Mouse (Mus musculus): ENCODE results near the gene Slc38a9.

The Slc38a9 gene

DNA sequence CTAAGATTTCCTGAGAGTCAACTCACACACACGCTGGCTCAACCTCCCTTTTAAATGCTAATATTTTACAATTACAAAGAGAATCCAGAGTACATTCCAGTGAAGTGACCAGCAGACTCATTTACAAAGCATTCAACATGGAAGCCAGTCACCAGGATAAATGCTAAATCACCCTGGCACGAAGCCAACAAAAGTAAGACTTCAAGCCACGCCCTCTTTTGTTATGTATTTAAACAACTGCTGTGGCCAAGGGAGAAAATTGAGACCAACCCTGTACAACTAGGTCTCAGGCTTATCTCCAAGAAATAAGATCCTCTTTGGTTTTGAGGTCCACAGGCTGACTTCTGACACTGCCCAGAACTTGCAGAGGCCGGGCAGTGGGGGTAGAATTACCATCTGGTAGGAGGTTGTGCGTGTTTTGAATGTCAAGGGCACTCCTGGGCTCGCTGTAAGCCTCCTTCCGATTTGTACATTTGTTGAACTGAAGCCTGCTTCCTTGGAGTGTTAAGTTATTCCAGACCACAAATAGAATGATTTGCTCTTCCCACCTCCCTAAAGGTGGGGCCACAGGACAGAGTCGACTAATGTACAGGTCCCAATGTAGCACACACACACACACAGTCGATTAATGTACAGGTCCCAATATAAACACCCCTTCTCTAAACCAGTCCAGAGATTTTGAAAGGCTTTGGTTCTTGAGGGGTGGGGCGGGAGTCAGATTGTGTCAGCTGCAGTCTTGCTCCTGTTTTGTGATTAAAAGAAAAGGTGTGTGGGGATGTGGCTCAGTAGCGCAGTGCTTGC, 110.2 kb downstream of the Slc38a9 start:
- DNase-seq (ENCODE audit: low spot score): peak; percentile 69

DNA sequence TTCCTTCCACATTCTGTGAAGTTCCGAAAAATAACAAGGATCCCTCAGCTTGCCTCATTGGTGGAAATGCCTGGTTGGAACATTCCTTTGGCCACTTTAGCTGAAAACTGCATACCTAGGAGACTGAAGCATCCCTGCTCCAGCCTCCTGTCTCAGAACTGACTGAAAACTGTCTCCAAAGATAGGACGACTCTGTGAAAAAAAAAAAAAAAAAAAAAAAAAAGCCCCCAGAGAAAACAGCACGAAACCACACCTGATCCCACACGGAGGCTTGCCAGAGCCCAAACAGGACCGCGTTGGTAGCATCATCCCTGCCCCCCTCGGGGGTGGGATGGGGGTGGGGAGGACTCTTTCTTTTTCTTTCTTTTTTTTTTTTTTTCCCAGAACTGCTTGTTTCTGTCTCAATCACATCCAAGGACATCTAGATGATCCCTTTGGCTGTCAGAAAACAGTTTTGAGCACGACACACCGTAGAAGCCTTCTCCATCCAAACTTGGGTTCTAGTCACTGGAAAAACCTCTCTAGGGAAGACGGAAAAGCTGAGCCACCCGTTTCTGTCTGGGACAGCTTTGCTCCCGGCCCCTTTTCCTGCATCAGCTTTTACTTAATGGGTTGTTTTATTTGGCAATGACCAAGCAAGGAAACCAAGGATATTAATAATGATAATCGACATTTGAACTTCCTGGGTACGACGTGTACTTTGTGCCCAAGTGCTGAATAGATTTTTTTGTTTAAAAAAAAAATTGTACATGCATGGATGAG, 111.1 kb downstream of the Slc38a9 start:
- DNase-seq (ENCODE audit: low spot score): peak; percentile 53

DNA sequence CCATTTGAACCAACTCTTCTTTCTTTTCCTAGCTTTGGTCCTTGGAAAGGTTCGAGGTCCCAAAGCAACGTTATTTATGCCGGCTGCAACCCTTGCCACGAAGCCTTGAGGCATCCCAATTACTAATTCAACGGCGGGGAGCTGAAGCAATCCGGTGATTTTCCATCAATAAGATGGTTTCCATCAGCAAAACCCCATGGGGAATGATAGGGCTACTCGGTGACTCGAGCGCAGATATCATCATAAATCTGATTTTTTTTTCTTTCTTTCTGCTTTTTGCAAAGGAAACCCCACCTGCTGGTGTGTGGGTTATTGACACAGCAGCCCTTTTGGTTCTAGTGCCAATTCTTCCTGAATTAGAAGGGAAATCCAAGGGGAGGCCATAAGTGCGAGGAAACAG, 111.7 kb downstream of the Slc38a9 start:
- DNase-seq (ENCODE audit: low spot score): peak; percentile 63

DNA sequence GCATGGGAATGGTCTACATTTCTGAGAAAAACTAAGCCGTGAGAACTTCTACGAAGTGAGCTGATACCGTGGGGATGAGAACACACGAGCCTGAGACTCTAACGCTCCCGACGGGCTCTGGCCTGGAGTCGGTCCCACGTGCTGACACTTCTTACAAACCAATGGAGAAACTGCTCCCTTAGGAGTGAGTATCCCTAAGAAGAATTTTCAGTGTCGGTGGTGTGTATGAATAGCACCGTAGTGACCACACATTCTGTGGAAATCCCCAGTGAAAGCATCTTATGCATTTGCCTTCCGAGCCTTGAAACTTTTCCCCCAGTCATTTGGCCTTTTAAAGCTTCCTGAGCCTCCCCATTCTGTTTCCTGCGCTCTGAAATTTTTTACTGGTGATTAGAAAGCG, 112.3 kb downstream of the Slc38a9 start:
- no peak for DNase-seq (ENCODE audit: low spot score)

DNA sequence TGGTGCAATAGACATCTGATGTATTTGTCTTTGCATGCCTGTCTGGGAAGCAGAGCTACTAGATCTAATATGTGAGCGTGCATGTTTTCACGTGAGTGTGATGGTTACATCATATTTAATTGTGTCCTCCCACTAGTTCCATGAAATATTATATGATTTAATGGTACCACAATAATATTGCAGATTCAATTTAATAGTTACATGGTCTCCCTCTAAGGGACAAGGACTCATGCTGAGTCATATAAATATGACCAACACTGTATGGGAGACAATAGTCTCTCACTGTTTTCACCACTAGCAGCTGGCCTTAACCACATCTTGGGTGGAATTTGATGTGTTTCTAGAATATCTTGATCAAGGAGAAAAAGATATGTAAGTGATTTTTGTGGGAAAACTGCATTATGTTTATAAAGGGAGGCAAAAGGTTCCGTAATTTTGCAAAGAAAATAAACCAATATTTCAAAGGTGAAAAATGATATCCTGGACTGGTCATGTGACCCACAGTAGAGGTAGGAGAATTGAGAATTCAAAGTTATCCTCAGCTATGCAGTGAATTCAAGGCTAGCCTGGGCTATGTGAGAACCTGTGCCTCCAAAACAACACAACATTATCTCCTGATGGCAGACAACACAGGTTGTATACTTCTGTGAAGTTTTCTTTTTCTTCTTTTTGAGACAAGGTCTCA, 113.6 kb downstream of the Slc38a9 start:
- no peak for DNase-seq (ENCODE audit: low spot score)

DNA sequence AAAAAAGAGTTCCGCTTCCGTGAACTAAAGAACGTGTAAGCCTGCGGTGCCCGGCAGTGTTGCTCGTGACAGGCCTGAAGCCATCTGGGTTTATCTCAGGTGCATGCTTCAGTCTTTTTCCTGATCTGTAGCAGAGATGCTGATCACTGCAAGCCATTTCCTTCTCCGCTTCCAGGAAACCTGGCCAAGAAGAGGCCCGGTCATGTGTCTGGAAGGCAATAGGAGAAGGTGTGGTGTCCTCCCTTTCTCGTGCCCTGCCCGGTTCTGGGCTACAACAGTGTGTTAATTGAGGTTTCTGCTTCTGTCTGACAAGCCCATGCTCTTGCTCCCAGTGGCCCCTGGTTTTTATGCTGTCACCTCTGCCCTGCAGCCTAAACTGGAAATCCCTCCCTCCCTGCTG, 115.3 kb downstream of the Slc38a9 start:
- DNase-seq (ENCODE audit: low spot score): no peak

DNA sequence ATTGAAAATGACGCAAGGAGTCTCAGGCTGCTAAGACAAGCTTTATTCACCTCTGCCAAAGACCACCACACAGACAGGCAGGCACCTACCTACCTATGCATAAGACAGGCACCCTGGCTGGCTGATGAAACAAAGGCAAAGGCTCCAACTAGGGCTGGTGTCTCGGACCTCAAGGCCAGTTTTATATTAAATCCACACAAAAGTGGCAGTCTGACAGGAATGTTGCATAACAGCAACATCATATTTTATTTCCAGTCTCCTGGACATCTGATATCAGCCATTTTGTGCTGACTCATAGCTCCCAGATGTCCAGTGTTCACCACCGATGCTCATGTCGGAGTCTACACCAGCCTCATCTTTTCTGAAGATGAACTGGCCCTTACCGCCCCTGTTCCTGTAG, 117.9 kb downstream of the Slc38a9 start:
- no peak for DNase-seq (ENCODE audit: low spot score)

DNA sequence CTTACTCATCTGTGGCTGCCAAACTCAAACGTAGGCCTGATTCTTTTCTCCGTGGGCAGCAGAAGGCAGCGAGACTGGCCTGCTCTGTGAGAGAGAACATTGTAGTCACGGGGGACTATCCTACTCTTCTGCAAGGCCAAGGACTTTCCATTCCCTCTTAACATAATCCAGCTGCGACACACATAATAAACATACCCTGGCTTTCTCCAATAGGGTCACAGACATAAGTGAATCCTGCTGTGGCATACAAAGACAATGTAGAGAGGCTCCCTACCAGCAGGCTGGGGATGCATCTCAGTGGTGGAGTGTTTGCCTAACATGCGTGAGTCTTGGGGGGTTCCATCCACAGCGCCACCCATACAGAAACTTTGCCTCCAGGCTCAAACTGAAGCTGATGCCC, 124.8 kb downstream of the Slc38a9 start:
- no peak for DNase-seq (ENCODE audit: low spot score)

DNA sequence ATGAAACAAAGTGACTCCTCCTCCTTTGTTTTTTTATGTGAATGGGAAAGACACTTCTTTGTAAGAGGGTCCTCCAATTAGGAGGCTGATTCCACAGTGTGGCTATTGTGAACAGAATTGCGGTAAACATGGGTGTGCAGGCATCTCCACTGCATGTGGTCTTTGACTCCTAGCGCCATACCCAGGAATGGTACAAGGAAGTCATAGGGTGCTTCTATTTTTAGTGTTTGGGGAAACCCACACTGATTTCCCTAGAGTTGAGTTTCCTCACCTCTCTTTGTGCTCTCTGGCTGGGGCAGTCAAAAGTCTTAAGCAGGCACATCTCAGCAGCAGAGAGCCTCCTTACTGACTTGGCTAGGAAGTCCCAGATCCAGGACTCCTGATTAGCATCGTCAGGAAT, 125.6 kb downstream of the Slc38a9 start:
- no peak for DNase-seq (ENCODE audit: low spot score)

DNA sequence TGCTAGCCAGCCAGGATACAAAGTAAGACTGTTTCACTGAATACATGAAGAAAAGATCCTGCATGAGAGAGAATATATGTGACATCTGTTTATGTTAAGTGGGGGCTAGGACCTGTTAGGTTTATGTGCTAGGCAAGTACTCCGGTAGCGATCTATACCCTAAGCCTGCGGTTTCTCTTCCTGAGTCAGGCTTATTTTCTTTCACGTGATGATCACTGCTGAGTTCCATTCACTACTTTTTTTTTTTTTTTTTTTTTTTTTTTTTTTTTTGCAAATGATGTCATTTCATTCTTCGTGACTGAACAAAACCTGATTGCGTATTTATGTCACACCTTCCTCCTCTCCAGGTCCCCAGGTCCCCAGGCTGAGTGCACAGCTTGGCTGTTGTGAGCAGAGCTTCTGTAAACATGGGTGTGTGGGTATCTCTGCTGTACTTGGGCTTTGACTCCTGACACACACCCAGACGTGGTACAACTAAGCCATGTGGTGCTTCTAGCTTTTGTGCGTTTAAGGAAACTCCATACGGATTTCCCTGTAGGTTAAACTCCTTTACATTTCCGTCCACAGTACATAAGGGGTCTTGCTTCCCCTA, 126.5 kb downstream of the Slc38a9 start:
- no peak for DNase-seq (ENCODE audit: low spot score)

Measured in MN1 (cell line).